Mouse (Mus musculus): Measurements from ENCODE around the gene Smyd1.

GRCm38 (mm10) chr6:71254456-71254855 lies 67.6 kb downstream of the Smyd1 start:
- TF ChIP-seq POLR2A (IDR thresholded peaks at IDR 0.05; ENCODE audit: insufficient read depth, low read depth, low read length) (no peak), CTCF (IDR thresholded peaks at IDR 0.05) (no peak)
